Mouse (Mus musculus) kidney, adult 8-10 months (tissue): Measurements from ENCODE around the gene Pola2.
A peak's percentile ranks its signal among the peaks of the same experiment; 100 is the strongest.

Source experiments
- DNase-seq, 2 experiments: peaks; one replicate each; pipeline ENCODE4 v3.0.0; 2022

Pola2 gene

GRCm38 (mm10) chr19:5963883-5964562, at the start of gene Pola2:
Gene Pola2, minus strand, starts transcription at chr19:5964202.
- peak; percentile 79 to 89 for DNase-seq

DNA sequence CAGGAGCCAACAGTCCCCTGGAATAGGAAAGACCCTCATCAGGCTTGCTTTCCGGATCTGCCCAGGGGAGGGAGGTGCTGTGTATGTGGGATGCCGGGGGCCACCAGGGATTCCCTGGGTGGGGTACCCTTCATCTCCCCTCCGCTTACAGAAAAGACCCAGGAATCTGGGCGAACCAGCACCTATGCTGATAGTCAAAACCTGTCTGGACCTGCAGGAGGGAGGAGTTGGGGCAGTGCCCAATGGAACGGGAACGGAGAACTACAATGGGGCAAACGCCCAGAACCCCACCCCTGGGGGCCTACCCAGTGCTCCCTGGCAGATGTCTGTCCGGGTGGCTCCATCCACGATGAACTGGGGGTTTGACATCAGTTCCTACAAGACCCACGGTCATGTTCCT, 49.7 kb upstream of the Pola2 start:
- DNase-seq: no peak

GRCm38 (mm10) chr19:6009137-6009536, 45.1 kb upstream of the Pola2 start:
- no peak for DNase-seq

GRCm38 (mm10) chr19:6007013-6007412, 43.0 kb upstream of the Pola2 start:
- DNase-seq: no peak

- no peak for DNase-seq
These were observed 41.5 kb upstream of the Pola2 start for GRCm38 (mm10) chr19:6005541-6005940.

DNA sequence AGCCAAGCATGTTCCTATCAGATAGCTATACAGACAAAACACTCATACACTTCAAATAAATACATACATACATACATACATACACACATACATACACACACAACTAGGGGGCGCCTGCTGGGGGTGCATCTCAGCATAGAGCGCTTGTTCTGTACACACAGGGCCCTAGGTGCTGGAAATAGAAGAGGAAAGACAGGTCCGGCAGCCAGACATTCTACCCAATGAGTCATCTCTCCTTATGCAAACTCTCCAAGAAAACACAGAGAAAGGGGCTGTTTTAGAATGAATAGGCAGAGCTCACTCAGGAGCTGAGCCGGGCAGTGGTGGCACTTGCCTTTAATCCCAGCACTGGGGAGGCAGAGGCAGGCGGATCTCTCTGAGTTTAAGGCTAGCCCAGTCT, 36.0 kb upstream of the Pola2 start:
- no peak for DNase-seq

- DNase-seq: no peak
These were observed 34.2 kb upstream of the Pola2 start for GRCm38 (mm10) chr19:5998180-5998579.

- DNase-seq: no peak
These were observed 30.7 kb upstream of the Pola2 start for GRCm38 (mm10) chr19:5994711-5995110.

- no peak for DNase-seq
These were observed 28.0 kb upstream of the Pola2 start for GRCm38 (mm10) chr19:5992012-5992411.

DNA sequence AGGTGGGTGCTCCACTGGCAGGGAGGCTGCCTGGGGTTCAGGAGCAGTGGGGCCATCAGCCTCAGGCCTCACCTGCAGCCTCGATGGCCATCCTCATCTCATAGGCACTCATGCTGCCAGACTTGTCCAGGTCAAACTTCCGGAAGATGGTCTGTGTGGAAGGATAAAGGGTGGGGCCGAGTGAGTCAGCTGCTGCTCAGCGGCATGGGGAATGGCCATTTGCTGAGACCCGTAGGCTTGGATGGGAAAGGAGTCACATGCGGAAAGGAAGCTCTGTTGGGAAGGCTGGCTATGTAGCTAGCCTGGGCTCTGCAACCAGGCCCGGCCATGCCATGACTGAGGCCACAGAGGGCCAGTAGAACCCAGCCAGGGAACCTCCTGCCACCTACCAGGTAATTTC, 27.5 kb upstream of the Pola2 start:
- DNase-seq: no peak

- DNase-seq: no peak
These were observed 26.9 kb upstream of the Pola2 start for GRCm38 (mm10) chr19:5990921-5991320.

DNA sequence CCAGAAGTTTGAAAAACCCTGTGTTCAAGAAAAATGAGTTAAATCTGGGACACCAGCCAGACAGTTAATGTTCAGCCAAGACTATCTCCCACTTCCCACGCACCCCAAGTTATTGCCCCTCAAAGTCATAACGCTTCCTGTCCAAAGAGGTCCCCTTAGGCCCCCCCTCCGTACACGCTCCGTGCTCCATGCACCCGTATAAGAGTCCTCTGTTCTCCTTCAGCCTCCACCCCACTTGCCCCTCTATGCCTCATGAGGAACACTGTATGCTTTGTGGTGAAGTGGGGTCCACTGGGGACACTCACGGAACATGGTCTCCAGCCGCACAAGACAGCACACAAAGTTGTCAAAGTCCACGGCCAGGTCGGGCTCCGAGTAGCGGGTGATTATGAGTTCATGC, 26.0 kb upstream of the Pola2 start:
- DNase-seq: no peak

GRCm38 (mm10) chr19:5989585-5989984, 25.6 kb upstream of the Pola2 start:
- DNase-seq: no peak

GRCm38 (mm10) chr19:5988815-5989452, 24.9 kb upstream of the Pola2 start:
- DNase-seq: peak; percentile 82 to 91

- no peak for DNase-seq
These were observed 24.2 kb upstream of the Pola2 start for GRCm38 (mm10) chr19:5988027-5988814.

DNA sequence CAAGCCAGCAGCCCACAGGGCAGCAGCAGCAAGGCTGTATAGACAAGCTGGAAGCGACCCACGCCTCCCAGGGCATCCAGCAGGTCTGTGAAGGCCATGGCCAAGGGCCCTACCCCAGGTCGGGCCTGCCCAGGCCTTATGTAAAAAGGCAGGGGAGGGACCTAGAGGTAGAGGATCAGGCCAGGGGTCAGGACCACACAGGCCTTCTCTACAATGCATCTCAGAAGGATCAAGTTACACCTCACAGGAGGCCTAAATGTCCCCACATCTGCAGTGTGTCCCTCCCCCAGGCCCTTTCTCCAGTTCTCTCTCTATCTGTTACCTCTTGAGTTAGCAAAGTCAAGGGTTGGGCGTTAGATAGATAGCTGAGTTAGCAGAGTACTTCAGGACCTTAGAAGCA, 22.0 kb upstream of the Pola2 start, which contains the start of gene Slc22a20:
Gene Slc22a20 (minus strand): TSS at position 101 of the 400 bp plus-strand sequence.
- DNase-seq: no peak

GRCm38 (mm10) chr19:5980477-5980876, 16.5 kb upstream of the Pola2 start:
- no peak for DNase-seq

DNA sequence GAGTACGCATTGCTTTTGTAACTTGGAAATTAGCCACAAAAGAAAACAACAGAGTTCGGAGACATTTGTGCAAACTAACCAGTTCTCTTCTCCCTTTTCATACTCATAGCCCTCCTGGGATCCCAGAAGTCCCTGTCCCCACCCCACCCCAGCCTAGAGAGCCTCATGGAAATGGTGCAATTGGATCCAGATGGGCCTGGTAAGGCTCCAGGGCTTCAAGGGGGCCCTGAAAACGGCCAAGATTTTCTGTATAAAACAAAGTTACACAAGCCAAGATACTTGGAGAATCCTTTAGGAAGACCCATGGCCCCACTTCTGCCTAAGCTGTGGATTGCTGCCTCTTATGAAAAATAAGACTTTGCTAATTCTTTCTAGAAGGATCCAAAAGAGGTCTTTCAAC, 13.7 kb upstream of the Pola2 start:
- no peak for DNase-seq

DNA sequence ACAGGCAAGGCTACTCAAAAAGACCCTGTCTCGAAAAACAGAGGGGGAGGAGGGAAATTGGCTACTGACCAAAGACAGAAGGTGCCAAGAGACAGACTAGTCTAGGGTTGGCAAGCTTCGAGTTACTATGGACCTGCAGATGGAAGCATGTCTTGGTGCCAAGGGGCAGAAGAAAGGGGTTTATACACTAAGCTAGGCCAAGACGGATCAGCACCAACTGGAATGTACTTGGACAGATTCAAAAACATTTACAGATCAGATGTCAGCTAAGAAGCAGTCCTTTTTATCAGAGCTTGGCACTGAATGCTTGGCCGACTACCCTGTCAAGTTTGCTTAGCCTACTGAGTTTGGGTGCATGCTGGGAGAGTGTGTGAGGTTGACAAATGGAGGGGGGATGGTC, 11.7 kb upstream of the Pola2 start:
- no peak for DNase-seq

- no peak for DNase-seq
These were observed 11.1 kb upstream of the Pola2 start for GRCm38 (mm10) chr19:5975112-5975511.

DNA sequence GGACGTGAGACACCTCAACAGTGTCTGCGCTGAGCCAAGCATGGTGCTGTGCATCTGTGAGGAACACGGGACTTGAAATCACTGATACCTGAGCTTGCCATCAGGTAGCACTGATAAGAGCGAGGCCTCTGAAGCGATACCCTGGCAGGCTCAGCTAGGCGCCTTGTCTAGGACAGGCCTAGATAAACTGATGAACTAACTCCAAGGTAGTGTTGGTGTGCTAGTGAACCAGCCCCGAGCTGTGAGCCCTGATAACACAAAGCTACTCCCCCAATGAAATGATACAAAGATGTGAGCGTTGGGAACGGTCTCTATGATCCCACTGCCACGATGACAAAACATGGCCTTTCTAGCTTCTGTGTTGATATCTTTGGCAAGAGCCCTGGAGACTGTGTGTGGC, 3.7 kb upstream of the Pola2 start:
- no peak for DNase-seq

- no peak for DNase-seq
These were observed 2.8 kb upstream of the Pola2 start for GRCm38 (mm10) chr19:5966786-5967185.

- no peak for DNase-seq
These were observed 1.9 kb upstream of the Pola2 start for GRCm38 (mm10) chr19:5965910-5966309.

DNA sequence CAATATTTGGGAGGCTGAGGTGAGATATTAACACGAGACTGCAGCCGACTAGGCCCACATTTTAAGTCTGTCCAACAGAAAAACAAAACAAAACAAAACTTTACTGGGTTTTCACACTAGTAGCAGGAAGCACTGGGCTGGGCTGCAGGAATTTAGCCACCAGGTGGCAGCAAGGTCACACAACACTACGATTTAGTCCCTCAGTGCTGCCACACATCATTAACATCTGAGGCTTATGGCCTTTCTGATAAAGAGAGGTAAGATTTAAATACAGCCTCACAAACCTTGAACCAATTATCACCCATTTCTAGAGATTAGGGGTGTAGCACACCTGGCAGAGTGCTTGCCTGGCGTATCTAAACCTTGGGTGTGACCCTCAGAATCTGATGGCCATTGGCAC, 1.3 kb upstream of the Pola2 start:
- DNase-seq: peak in 1 of 2 experiments; percentile 84
